Mouse (Mus musculus) embryonic facial prominence, embryonic 15.5 days (tissue): ENCODE data around the gene Wfdc5. TPM values are rescaled to one million over a fixed set of nuclear protein-coding genes. Genes with fewer than 3 reads are reported as not detected.

Experiments used
- ATAC-seq: fragments of 200-750 bp; cut with Nextera tagmentation; 2 replicates; pipeline ENCODE4 v1.8.0; 2017; ENCODE audit warnings: low read depth, moderate TSS enrichment; ENCODE audit not compliant: insufficient number of reproducible peaks, low FRiP score, low TSS enrichment
- H3K27ac ChIP-seq: fragments of 300-500 bp; sonication (generic); replicated peaks from 2 replicates; pipeline ENCODE4 v1.5.1; 2015; ENCODE audit warnings: mild to moderate bottlenecking, inconsistent platforms
- H3K27me3 ChIP-seq: fragments of 300-500 bp; sonication (generic); 2 replicates; pipeline ENCODE4 v1.6.1; 2015; ENCODE audit warnings: inconsistent platforms
- H3K36me3 ChIP-seq: fragments of 300-500 bp; sonication (generic); 2 replicates; pipeline ENCODE4 v1.6.1; 2015; ENCODE audit warnings: mild to moderate bottlenecking, inconsistent platforms
- H3K4me1 ChIP-seq: fragments of 300-500 bp; sonication (generic); 2 replicates; pipeline ENCODE4 v1.6.1; 2015; ENCODE audit warnings: inconsistent platforms
- H3K4me2 ChIP-seq: fragments of 300-500 bp; sonication (generic); replicated peaks from 2 replicates; pipeline ENCODE4 v1.6.1; 2015; ENCODE audit warnings: mild to moderate bottlenecking, inconsistent platforms
- H3K4me3 ChIP-seq: fragments of 300-500 bp; sonication (generic); replicated peaks from 2 replicates; pipeline ENCODE4 v1.5.1; 2015; ENCODE audit warnings: mild to moderate bottlenecking, inconsistent platforms
- H3K9ac ChIP-seq: fragments of 300-500 bp; sonication (generic); 2 replicates; pipeline ENCODE4 v1.6.1; 2015; ENCODE audit warnings: inconsistent platforms
- H3K9me3 ChIP-seq: fragments of 300-500 bp; sonication (generic); replicated peaks from 2 replicates; pipeline ENCODE4 v1.6.1; 2016; ENCODE audit warnings: inconsistent platforms
- WGBS: fragments of 180-500 bp; shearing (Covaris S2); methylation state at CpG from one replicate; pipeline ENCODE4 v1.1.7; 2015; 5-methylcytosine and 5-hydroxymethylcytosine counted together
- polyA plus RNA-seq: library from polyadenylated mRNA; unstranded; fragments of >200 nt; fragmentation: Nextera tagmentation; extraction: Ambion mirVana; gene quantifications from 2 replicates; pipeline ENCODE4 v1.2.1, GENCODE M21; 2015

Wfdc5 gene
- polyA plus RNA-seq, 1 experiment from 2014 or later = 6.1 TPM

GRCm38 (mm10) chr2:164194959-164195630 lies 12.6 kb upstream of the Wfdc5 start:
- Histone ChIP-seq H3K27ac (no peak overlapping the region), H3K4me2 (no peak overlapping the region), H3K27me3 (no peaks in the 10 kb centered on the region), H3K9me3 (no peaks in the 10 kb centered on the region), H3K9ac (no peak overlapping the region), H3K36me3 (no peaks in the 10 kb centered on the region), H3K4me1 (no peaks in the 10 kb centered on the region), H3K4me3 (no peak overlapping the region)
- ATAC-seq = no peak
- 77% methylated on average over 5 of the region's 5 CpGs for WGBS

- H3K9me3 ChIP-seq = no peaks in the 10 kb centered on the region
- no peak overlapping the region for H3K4me3 ChIP-seq
- H3K4me1 ChIP-seq = no peaks in the 10 kb centered on the region
- no peak overlapping the region for H3K27ac ChIP-seq
- no peak overlapping the region for H3K9ac ChIP-seq
- no peaks in the 10 kb centered on the region for H3K27me3 ChIP-seq
- H3K36me3 ChIP-seq = no peaks in the 10 kb centered on the region
- ATAC-seq = no peak
- no peak overlapping the region for H3K4me2 ChIP-seq
Measured at GRCm38 (mm10) chr2:164192279-164192678, 9.7 kb upstream of the Wfdc5 start.

GRCm38 (mm10) chr2:164190576-164190975 lies 8.0 kb upstream of the Wfdc5 start, which contains the start of gene Wfdc12:
Wfdc12 (minus strand) TSS chr2:164190608.
- H3K9me3 ChIP-seq = no peaks in the 10 kb centered on the region
- H3K9ac ChIP-seq = no peak within 1 kb of the TSS

DNA sequence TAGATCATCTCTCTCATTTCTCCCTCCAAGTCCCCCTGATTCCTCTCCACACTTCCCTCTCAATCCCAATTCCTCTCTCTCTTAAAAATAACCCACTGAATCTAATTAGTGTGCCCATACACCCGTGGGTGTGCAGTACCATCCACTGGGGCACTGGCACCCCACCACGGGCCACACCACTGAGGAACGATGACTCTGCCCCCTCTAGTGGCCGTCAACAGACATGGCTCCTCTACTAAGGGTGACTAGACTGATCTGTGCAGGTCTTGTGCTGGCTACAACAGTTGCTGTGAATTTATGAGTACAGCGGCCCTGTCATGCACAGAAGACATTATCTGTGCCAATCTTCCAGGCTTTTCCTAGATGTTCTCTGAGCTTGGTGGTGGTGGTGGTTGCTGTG lies 6.2 kb upstream of the Wfdc5 start:
- no peaks in the 10 kb centered on the region for H3K36me3 ChIP-seq
- H3K4me3 ChIP-seq = no peak overlapping the region
- peaks cover 7% of the 10 kb centered on the region; the same call in 1 of the 2 replicates for H3K4me1 ChIP-seq
- ATAC-seq = no peak
- no peaks in the 10 kb centered on the region for H3K27me3 ChIP-seq
- 30% methylated on average over 5 of the region's 5 CpGs for WGBS
- no peak overlapping the region for H3K27ac ChIP-seq
- no peaks in the 10 kb centered on the region for H3K9me3 ChIP-seq
- H3K4me2 ChIP-seq = no peak overlapping the region
- H3K9ac ChIP-seq = no peak overlapping the region

More at GRCm38 (mm10) chr2:164190576-164190975, 8.0 kb upstream of the Wfdc5 start, which contains the start of gene Wfdc12:
- no peaks in the 10 kb centered on the region for H3K36me3 ChIP-seq
- H3K27ac ChIP-seq = no peak within 1 kb of the TSS
- no peak for ATAC-seq
- 84% methylated on average over 6 of the region's 6 CpGs for WGBS
- H3K4me2 ChIP-seq = no peak within 1 kb of the TSS
- no peak within 1 kb of the TSS for H3K4me3 ChIP-seq
- no peaks in the 10 kb centered on the region for H3K4me1 ChIP-seq
- H3K27me3 ChIP-seq = no peaks in the 10 kb centered on the region

GRCm38 (mm10) chr2:164184145-164184719 lies 1.7 kb upstream of the Wfdc5 start:
- Histone ChIP-seq H3K4me1 (peaks cover 7% of the 10 kb centered on the region; the same call in 1 of the 2 replicates), H3K4me3 (no peak overlapping the region), H3K9ac (no peak overlapping the region), H3K27me3 (no peaks in the 10 kb centered on the region), H3K9me3 (no peaks in the 10 kb centered on the region), H3K27ac (no peak overlapping the region), H3K4me2 (no peak overlapping the region), H3K36me3 (no peaks in the 10 kb centered on the region)
- ATAC-seq = no peak
- 37% methylated on average over 9 of the region's 9 CpGs for WGBS

- 49% methylated on average over 9 of the region's 9 CpGs for WGBS
Measured at GRCm38 (mm10) chr2:164183340-164183739, 798 bp upstream of the Wfdc5 start.

GRCm38 (mm10) chr2:164180770-164181169 lies 1.8 kb downstream of the Wfdc5 start:
- WGBS = 78% methylated on average over 4 of the region's 4 CpGs
- ATAC-seq = no peak

More at GRCm38 (mm10) chr2:164183340-164183739, 798 bp upstream of the Wfdc5 start:
- Histone ChIP-seq H3K4me3 (no peak overlapping the region), H3K4me1 (peaks cover 7% of the 10 kb centered on the region; the same call in 1 of the 2 replicates), H3K27me3 (no peaks in the 10 kb centered on the region), H3K36me3 (no peaks in the 10 kb centered on the region), H3K4me2 (no peak overlapping the region), H3K9me3 (no peaks in the 10 kb centered on the region), H3K27ac (no peak overlapping the region), H3K9ac (no peak overlapping the region)
- ATAC-seq = no peak

DNA sequence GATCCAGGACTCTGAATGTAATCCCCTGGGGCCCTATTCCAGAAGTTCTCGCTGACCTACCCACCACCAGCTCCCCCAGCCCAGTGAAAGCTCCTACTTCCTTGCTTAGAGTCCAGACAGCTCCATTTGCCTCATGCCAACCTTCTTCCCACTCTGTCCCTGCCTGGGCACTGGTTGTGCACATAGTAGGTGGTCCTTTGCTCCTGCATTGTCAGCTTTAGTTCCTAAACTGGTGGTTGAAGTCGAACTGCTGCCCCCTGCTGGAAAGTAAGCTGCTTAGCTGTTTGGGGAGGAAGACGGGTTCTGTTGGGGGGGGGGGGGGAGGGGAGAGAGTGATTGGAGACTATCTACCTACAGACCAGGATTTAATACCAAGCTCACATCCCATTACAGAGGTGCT lies 2.4 kb downstream of the Wfdc5 start:
- no peaks in the 10 kb centered on the region for H3K36me3 ChIP-seq
- H3K9me3 ChIP-seq = no peaks in the 10 kb centered on the region
- H3K4me1 ChIP-seq = peaks cover 7% of the 10 kb centered on the region; the same call in 1 of the 2 replicates
- ATAC-seq = no peak
- H3K4me2 ChIP-seq = no peak overlapping the region
- no peak overlapping the region for H3K4me3 ChIP-seq
- no peak overlapping the region for H3K27ac ChIP-seq
- no peaks in the 10 kb centered on the region for H3K27me3 ChIP-seq
- WGBS = 37% methylated on average over 3 of the region's 3 CpGs
- no peak overlapping the region for H3K9ac ChIP-seq

More at GRCm38 (mm10) chr2:164180770-164181169, 1.8 kb downstream of the Wfdc5 start:
- H3K27ac ChIP-seq = no peak overlapping the region
- H3K9ac ChIP-seq = no peak overlapping the region
- H3K27me3 ChIP-seq = no peaks in the 10 kb centered on the region
- no peaks in the 10 kb centered on the region for H3K36me3 ChIP-seq
- H3K9me3 ChIP-seq = no peaks in the 10 kb centered on the region
- H3K4me3 ChIP-seq = no peak overlapping the region
- H3K4me1 ChIP-seq = peaks cover 7% of the 10 kb centered on the region; the same call in 1 of the 2 replicates
- no peak overlapping the region for H3K4me2 ChIP-seq

DNA sequence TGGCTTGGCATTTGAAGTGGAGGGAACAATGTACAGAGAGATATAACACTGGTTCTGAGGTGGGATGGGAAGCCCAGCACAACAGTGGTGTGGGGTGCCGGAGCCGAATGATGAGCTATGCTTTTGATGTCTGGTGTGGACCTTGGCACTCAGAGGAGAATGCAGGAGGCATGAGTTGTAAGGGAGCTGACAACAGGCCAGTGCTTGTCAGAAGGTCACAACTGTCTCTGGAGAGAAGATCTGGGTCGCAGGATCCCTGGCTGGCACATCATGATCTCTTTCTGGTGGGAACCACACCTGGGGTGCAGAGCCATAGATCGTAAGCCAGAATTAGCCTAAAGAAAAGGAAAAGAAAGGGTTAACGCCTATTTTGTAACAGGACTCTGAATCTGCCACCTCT lies 4.7 kb downstream of the Wfdc5 start:
- Histone ChIP-seq H3K4me3 (no peak overlapping the region), H3K27ac (no peak overlapping the region), H3K9me3 (no peaks in the 10 kb centered on the region), H3K27me3 (no peaks in the 10 kb centered on the region), H3K4me1 (no peaks in the 10 kb centered on the region), H3K9ac (no peak overlapping the region), H3K4me2 (no peak overlapping the region), H3K36me3 (no peaks in the 10 kb centered on the region)
- no peak for ATAC-seq
- 72% methylated on average over 5 of the region's 5 CpGs for WGBS

GRCm38 (mm10) chr2:164175850-164176249 lies 6.7 kb downstream of the Wfdc5 start:
- Histone ChIP-seq H3K9ac (no peak overlapping the region), H3K27me3 (peaks cover 12% of the 10 kb centered on the region), H3K9me3 (no peaks in the 10 kb centered on the region), H3K36me3 (no peaks in the 10 kb centered on the region), H3K4me3 (no peak overlapping the region), H3K4me2 (no peak overlapping the region), H3K27ac (no peak overlapping the region), H3K4me1 (peaks cover 6% of the 10 kb centered on the region)
- no peak for ATAC-seq
- 88% methylated on average over 3 of the region's 3 CpGs for WGBS

DNA sequence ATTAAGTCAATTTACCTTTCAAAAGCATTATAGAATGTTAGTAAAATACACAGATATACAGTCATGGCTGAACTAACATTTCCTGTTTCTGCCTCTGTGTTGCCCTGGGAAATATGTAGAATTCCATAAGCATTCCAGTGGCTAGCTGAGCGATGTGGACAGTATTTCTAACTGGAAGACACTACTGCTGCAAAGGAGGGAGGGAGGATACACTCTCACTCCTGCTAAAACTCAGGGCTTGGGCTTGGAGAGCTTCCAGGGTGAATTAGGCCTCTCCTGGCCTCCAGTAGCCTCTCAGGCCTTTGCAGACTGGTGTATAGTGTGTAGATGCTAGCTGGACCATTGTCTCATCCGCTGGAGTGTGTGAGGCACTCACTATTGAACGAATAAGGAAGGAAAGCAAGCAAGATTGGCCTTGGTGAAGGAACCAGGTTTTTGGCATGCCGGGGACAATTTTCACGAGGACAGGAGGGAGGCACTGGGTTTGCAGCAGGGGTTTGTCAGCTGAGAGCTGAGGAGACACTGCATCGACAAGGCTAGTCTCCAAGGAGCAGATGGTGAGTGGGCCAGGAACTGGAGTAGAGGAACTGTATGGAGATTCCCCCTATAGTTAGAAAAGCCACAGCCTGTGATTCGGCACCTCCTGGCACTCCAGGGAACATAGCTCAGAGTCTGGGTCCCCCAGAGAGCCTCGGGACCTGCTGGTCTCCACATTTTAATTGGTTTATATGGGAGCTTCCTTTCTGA lies 7.7 kb downstream of the Wfdc5 start:
- no peak for ATAC-seq
- no peaks in the 10 kb centered on the region for H3K9me3 ChIP-seq
- H3K4me1 ChIP-seq = peaks cover 13% of the 10 kb centered on the region
- H3K4me2 ChIP-seq = no peak overlapping the region
- H3K36me3 ChIP-seq = no peaks in the 10 kb centered on the region
- peaks cover 22% of the 10 kb centered on the region for H3K27me3 ChIP-seq
- no peak overlapping the region for H3K9ac ChIP-seq
- WGBS = 67% methylated on average over 8 of the region's 8 CpGs
- H3K4me3 ChIP-seq = no peak overlapping the region
- 0 out of 2 replicates have a peak overlapping the region, but pooled peaks have one; percentile 39 for H3K27ac ChIP-seq
